Mouse (Mus musculus) frontal cortex, adult (tissue): ENCODE results near the gene Srrt.

Source experiments
- ATAC-seq: cut with Nextera tagmentation; 2 replicates; pipeline ENCODE4 v1.9.2; 2017; ENCODE audit warnings: mild to moderate bottlenecking, moderate library complexity, mixed read lengths; ENCODE audit not compliant: low TSS enrichment

Srrt gene

DNA sequence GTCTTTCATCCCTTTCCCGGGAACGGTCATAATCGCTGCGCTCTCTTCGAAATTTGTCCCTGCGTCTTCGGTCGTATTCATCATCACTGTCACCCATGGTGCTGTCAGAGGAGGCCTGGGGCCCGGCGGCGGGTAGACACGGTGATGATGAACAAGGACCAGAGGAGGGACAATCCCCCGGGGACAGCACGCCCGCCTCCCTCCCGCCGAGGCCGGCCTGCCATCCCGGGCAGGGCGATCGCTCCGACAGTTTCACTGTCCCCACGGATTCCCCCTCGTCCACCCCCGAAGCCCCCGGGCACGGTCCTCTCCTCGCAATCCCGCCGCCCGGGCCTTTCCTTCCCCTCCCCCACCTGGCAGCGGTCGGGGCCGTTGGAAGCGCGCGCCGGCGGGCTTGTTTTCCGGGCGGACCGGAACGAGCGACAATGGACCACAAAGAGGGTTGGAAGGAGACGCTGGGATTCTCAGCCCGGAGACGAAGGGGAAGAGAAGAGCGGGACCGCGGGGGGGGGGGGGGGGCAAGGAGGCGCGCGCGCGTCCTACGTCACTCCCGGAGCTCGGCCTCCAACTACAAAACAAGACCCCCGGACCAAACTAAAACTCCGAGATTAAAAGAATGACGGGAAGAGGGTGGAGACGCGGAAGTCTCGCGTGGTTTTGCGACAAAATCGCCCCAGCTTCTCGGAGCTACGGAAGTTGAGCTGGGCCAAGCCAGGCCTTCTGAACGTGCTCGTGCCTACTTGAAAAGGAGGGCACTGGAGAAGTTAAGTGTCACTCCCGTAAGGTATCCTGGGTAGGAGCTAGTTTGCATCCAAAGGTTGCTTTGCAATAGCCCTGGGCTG is at the start of gene Srrt:
Gene Srrt, minus strand, starts transcription at position 604 of the 842 bp plus-strand sequence.
- ATAC-seq: peak; percentile 77

DNA sequence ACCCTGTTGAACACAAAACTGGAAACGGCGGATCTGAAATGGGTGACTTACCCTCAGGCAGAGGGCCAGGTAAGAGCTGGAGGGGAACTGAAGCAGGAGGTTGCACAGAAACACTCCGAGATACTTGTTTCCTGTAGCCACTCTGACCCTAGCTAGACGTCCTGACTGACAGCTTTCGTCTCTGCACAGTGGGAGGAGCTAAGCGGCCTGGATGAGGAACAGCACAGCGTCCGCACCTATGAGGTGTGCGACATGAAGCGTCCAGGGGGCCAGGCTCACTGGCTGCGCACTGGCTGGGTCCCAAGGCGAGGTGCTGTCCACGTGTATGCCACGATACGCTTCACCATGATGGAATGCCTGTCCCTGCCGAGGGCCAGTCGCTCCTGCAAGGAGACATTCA is 46.6 kb upstream of the Srrt start:
- no peak for ATAC-seq

DNA sequence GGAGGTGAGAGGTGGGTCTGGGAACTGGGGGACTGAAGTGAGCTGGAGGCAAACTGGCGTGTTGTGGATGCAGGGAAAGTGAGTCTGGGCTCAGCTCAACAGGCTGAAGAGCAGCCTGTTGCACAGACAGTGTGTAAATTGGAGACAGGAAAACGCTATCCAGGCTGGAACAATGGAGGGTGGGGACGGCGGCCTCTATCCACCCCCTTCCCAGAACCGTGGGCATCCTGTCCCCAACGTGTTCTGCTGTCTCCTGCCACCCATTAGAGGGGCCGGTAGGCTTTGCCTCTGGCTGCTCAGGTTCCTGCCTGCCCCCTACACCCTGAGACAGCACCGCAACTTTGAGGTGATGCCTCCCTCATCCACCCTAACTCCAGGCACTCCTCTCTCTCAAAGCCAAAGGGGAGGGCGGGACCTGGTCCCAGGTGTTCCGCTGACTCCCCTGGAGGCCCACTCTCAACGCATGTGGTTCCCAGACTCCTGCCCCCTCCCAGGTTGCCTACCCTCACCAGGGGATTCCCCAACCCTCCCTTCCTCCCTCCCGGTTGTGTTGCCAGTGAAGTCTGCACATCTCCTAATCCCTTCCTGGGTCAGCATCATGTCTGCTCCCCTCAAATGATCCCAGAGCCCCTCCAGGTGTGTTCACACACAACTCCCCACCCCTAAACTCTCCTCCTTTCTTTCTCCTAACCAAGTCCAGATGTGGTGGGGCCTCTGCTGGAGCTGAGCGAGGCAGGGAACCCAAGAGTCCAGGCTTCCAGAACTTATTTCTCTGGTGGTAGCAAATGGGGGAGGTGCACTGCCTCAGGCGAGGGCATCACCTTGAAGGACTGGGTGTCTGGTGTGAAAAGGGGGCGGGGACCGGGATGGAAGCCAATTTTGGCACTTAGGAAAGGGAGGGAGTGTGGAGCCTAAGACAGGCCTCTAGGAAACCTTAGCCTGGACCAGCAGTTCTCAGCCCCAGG is 44.8 kb upstream of the Srrt start:
- no peak for ATAC-seq

DNA sequence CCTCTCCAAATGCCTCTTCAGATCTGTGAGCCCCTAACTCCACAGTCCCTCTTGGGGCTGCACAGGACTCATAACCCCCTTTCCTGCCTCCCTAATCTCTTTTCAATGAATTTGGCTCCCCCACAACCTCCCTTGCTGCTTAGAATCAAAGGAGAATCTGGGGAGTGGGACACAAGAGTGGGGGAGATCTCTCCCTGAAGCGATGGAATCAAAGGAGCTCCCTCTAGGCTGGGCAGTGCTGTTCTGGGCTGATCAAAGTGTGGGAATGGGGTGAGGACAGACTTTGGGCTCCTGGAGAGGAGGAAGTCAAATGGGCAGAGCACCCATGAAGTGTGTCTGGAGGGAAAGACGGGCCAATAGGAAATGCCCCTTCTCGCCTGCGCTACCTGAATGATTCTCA is 43.9 kb upstream of the Srrt start:
- ATAC-seq: no peak

DNA sequence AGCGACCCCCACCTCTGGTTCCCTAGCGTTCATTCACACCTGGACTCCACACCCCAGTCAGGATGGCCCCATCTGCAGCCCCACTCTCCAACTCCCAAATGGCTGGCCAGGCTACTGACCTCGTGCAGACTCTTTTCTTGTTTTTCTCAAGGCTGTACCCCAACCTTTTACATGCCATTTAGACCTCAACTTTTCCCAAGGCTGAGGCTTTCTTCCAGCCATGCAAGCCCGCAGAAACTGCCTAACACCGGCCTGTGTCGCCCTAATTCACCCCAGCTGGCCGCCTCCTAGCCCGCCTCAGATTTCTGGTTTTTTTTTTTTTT is 43.5 kb upstream of the Srrt start:
- ATAC-seq: no peak

DNA sequence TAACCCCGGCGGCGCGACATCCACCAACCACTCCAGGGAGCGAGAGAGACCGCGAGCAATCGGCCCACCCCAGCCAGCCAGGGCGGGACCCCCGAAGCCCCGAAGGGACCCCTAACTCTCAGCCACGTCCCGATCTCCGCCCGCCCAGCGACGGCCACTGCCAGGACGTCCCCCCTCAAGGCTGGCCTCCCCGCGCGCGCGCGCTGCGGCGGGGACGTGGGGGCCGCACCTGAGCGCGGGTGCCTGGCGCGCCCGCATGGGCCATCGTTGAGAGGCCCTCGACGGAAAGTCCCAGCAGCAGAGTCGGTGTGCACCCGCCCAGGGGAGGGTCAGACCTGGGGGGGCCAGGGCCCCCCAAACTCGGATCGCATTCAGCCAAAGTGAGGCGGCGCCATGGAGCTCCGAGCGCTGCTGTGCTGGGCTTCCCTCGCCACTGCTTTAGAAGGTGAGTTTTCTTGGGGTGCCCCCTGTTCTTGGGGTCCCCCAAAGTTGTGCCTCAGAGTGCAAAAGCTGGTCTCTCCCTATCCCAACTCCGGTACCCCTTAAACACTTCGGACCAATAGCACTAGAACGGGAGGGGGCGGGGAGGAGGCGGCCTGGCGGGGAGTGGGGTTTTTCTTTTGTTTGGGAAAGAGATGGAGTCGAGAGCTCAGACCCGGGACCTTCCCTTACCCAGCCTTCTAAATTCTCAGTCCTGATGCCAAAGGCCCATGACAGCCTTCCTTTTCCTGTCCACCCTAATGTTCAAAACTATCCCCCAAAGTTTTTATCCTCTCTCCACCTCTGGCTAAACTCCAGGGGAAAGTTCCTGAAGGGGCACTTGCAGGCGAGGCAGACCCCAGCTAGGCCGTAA is 43.0 kb upstream of the Srrt start:
- ATAC-seq: no peak

DNA sequence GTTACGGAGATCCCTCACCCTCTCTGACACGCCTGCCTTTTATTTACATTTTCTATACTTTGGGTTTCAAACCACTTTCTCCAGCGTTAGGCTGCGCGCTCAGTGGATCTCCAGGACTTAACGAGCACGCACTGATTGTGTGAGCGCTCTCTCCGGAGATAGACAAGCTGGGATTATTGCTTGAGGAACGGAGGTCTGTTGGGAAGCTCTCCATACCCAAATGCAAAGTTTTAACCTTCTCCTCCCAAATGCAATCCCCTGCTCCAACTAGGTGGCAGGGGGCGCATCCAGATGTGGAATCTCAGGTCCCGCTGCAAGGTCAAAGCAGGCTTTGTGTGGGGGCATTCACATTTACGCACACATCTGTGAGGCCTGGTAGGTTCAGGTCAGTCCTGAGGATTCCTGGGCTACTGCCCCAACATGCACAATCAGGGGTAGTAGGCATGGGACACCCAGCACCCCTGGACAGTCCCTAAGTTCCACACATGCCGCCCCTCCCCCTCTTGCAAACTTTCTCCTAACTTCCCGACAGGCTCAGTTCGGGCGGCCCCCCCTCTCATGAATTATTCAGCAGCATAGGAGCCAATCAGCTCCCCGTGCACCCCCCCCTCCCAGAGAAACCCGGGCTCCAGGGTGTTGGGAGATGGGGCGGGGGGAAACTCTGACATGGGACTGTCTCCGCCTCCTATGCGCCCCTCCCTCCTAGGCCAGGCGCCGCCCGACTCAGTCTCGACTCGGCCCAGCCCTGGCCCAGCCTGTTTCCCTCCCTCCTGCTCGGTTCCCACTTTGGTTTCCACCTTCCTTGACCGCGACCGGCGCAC is 42.1 kb upstream of the Srrt start, which contains the start of gene Ephb4:
Gene Ephb4, plus strand, starts transcription at position 726 of the 821 bp plus-strand sequence.
- peak; percentile 52; the same call in 1 of the 2 replicates for ATAC-seq

DNA sequence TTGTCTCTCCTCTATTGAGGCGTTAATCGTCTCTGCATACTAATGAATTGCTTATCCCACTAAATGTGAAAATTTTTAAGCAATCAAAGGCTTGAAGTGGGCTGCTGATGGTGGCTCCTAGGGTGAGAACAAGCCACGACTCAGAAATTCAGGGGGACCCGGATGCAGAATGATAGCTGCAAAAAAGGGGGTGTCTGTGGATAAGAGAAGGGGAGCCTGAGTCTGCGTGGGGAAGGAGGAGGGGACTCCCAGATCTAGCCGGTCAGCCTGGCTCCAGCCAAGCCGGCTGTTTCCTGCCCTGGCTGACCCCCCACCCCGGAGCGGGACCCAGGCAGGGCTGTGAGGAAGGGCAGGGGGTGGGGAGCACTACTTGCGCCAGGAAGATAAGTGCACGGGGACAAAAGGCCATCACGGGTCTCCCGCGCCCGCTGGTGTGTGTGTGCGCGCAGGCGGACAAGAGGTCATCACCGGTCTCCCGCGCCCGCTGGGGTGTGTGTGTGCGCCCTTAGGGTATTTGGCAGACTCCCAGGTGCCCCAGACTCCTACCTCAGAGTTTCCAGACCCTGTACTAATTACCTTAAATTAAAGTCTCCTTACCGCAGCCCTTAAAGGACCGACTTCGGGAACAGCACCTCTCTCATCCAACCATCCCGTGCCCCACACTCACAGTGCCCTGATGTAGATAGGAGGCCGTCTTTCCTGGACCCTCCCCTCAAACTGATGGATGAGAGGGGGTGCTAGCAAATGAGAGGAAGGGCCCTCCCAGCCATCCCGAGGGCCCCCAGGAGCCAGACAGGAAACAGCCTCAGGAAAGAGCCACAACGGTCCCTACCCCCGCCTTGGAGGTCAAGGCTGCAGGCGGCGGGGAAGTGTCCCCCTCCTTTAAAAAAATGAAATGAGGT is 41.3 kb upstream of the Srrt start:
- ATAC-seq: no peak

DNA sequence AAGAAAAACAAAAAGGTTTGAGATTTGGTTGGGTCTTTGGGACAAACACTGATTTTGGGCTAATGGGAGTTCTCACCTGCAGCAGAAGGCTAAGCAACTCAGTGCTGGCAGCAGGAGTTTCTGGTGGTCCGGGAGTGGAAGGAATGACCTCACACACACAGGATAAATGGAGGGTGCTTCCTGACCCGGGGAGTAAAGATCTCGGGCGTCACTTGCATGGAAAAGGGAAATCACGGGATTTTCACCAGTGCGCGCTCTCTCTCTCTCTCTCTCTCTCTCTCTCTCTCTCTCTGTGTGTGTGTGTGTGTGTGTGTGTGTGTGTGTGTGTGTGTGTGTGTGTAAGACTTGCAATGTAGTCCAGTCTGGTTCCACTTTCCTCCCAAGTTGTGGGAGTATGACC is 40.4 kb upstream of the Srrt start:
- ATAC-seq: no peak

DNA sequence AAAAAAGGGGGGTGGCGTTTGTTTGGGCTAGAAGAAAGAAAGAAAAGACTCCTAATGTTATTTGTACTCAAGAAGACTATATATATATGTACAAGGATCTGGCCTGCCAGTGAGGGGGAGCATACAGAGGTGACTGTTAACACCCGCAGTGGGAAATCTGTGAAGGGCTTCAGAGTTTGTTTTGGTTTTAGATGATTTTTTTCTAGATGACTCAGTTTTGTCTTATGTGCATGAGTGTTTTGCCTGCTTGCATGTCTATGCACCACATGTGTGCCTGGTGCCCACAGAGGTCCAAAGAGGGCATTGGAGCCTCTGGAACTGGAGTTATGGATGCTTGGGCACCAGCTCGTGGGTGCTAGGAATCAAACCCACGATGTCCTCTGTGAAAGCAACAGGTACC is 39.5 kb upstream of the Srrt start:
- ATAC-seq: no peak

DNA sequence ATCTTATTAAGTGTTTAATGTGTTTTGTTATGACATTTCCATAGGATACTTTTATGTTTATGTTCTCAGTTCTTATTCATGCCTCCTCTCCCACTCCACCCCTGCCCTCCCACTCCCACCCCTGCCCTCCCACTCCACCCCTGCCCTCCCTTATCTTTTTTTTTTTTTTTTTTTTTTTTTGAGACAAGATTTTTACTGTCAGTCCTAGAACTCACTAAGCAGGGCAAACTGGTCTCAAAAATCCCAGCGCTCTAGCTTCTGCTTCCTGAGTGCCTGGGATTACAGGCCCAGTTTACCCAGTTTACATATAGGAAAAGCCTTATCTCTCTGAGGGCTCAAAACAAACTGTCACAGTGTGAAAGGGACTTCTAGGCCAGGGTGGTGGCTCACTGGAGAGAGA is 38.9 kb upstream of the Srrt start:
- ATAC-seq: no peak

DNA sequence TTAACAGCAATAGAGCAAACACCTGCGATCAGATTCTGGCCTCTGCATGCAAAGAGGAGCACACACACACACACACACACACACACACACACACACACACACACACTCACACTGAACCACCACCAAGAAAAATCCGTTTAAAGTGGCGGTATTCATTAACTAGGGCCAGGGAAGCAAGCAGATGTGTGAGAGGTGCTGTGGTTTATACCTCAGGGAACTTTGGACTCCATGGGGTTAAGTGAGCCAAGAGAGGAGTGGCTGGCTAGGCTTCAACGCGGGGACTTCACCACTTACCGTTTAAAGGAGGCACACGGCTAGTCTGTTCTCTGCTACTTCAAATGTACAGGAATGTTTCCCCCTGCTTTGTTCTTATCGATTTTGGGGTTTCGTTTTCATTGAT is 38.3 kb upstream of the Srrt start:
- ATAC-seq: no peak

DNA sequence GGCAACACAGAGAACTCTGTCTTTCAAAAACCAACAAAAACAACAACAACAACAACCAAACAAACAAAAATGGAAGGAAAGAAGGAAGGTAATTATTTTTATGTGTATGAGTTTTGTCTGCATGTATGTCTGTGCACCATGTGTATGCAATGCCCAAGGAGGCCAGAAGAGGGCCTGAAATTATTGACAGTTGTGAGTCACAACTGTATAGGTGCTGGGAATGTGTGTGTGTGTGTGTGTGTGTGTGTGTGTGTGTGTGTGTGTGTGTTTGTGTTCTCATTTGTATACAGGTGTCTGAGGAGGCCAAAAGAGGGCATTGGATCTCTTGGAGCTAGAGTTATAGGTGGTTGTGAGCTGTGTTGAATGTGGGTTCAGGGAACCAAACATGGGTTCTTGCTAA is 36.4 kb upstream of the Srrt start:
- ATAC-seq: no peak

DNA sequence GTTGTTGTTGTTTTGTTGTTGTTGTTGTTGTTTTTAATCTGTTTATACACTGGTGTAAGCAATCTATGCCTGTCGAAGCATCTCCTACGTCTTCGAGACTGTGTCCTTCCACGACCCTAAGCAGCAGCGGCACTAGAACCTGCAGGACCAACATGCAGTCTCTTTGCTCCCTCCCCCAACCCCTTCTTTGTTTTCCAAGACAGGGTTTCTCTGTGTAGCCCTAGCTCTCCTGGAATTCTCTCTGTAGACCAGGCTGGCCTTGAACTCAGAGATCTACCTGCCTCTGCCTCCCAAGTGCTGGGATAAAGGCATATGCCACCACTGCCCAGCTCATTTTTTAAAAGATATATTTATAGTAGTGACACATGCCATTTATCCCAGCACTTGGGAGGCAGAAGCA is 35.9 kb upstream of the Srrt start:
- ATAC-seq: no peak

DNA sequence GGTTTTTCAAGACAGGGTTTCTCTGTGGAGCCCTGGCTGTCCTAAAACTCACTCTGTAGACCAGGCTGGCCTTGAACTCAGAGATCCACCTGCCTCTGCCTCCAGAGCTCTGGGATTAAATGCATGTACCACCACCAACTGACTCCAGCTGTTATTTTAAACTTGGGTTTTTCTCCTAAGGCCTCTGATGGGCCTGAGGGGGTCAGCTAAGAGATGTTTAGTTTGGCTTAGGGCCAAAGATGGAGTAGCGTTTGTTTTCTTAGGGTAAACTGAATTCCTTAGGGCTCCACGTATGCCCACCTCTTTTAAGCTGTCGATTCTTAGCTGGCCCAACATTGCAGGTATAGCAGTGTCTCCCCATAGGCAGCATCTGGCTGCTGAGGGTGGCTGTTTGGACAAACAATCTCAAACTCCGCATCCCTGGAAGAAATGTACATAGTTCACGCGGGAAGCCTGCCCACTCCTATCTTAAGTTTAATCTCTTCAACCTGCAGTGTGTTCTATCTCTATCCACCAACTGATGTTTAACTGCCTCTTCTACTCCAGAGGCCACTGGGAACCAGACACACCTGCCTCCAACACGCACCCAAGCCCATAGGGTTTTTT is 35.0 kb upstream of the Srrt start:
- ATAC-seq: no peak

DNA sequence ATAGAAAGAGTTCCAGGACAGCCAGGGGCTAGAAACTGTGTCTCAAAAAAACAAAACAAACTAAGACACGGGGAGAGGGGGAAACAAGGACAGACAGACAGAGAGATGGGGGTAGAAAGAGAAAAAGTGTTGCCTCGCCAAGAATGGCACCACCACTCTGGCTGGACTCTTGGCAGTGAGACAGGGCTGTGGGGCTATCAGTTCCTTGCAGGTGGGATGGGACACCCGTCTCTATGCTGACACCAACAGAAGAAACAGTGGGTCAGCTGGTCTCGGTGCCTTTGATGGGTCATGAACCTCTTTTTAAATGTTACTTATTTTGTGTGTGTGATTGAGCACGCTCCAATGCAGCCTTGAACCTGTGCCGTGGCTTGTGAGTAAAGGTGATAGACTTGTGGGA is 32.7 kb upstream of the Srrt start:
- ATAC-seq: no peak

DNA sequence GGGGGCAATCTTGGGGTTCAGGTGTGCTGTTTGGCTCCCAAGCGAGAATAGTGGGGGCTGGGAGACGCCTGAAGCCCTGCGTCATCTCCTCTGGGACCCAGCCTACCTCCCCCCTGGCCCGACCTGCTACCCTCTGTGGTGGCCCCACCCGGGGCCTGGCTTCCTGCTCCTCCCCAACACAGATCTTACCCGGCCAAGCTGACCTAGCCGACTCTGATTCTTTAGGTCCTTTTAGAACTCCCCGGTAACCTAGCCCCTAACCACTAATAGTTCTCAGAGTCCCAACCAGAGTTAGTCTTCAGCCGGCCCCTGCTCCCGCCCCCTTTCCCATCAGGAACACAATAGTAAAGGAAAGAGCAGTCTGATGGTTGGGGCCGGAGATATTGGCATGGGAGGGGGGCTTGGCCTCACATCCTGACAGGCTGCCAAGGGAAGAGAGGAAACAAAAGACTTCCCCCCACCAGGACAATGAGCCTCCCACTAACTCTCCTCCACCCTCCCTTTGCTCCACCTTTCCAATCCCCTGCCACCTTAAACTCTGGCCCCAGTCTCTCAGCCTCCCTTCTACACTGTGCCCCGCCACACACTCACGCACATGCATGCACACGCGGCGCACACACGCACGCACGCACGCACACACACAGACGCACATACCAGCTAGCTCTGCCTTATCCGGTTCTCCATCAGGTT is 32.0 kb upstream of the Srrt start:
- ATAC-seq: peak; percentile 32; the same call in 1 of the 2 replicates

DNA sequence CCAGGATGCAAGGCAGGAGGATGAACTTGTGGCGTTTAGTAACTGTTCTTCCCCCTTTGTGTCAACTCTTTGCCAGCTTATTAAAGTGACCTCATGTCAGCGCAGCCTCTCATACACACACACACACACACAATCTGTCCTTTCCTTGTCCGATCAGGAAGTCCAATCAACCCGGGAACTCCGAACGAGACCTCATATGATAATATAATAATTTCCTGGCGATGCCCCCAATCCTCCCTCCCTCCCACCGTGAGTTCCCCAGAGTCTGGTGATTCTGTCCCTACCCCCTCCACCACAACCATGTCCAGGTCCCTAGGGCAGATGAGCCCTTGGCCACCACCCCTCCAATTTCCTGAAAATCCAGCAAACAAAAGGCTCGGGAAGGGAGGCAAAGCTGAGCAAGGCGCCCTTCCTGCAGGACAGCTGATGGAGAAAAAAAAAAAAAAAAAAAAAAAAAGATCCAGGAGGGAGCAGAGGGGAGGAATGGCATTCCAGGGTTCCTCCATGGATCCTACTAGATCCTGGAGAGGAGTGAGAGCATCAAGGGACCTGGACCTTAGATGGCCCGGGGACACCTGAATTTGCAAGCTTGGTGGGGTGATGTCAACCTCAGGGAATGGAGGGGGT is 31.3 kb upstream of the Srrt start:
- ATAC-seq: peak; percentile 21
